In genomic region chr15:101132041-101132440, GRCm38 (mm10) we compare ENCODE assay signal across 17 mouse cellular contexts. TPM values are rescaled to one million over a fixed set of nuclear protein-coding genes. Genes with fewer than 3 reads are reported as not detected.
DNase-seq lines count a peak whose midpoint lies in the region; ATAC-seq lines count a peak whose summit lies in the region.
"Had no signal": no experiment of that assay in that cellular context is flagged by ENCODE, and none has a peak within 500 bp of the region (broad histone marks: within the 10 kb centered on the region; RNA-seq: fewer than 3 reads in every experiment).

No protein-coding gene starts in this region.

- no peak for DNase-seq in heart, adult 8-10 months (ENCODE audit: low spot score)
- no peak for DNase-seq in kidney, adult 8-10 months
- no peak for DNase-seq in limb, embryonic 10.5 days (ENCODE audit: low spot score)
- DNase-seq in right cerebral cortex, adult 18-20 months: no peak
- no peak for DNase-seq in Muller cell, postnatal 12 days (ENCODE audit: inconsistent ontology term)
- DNase-seq: cerebellum, adult 11 months; gastrocnemius, postnatal 25 days; kidney, postnatal 36 days; liver had no signal

- peaks cover 31% of the 10 kb centered on the region for H3K27me3 ChIP-seq in heart, embryonic 14.5 days (ENCODE audit: control insufficient read depth, insufficient read depth, low read length)
- peaks cover 35% of the 10 kb centered on the region for H3K27me3 ChIP-seq in kidney, embryonic 15.5 days
- peaks cover 56% of the 10 kb centered on the region for H3K27me3 ChIP-seq in limb, embryonic 10.5 days (ENCODE audit: low read depth, poor library complexity, severe bottlenecking)

- peaks cover 28% of the 10 kb centered on the region in 2 experiments for H3K4me1 ChIP-seq in heart, embryonic 14.5 days (ENCODE audit: control insufficient read depth in 2 of 2, insufficient read depth in 2 of 2, low read length in 2 of 2)
- H3K4me1 ChIP-seq in kidney, embryonic 15.5 days: peaks cover 83% of the 10 kb centered on the region
- H3K4me1 ChIP-seq in brown adipose tissue, adult 24 weeks (ENCODE audit: control insufficient read depth, insufficient read depth, insufficient read length, low read length): peaks cover 23% of the 10 kb centered on the region; the same call in 1 of the 2 replicates
- peaks cover 67% of the 10 kb centered on the region for H3K4me1 ChIP-seq in limb, embryonic 10.5 days

- no peaks in the 10 kb centered on the region for H3K36me3 ChIP-seq in heart, embryonic 14.5 days (ENCODE audit: control insufficient read depth, insufficient read depth, low read length)
- no peaks in the 10 kb centered on the region for H3K36me3 ChIP-seq in kidney, embryonic 15.5 days
- peaks cover under 1% of the 10 kb centered on the region; the same call in 1 of the 2 replicates for H3K36me3 ChIP-seq in limb, embryonic 10.5 days

- no peak overlapping the region for H3K27ac ChIP-seq in heart, embryonic 14.5 days (replicated peaks in 1 of 2; ENCODE audit: control insufficient read depth in 1 of 2, insufficient read depth in 1 of 2, low read depth in 2 of 2, low read length in 2 of 2)
- peak overlapping the region; percentile 76; the same call in 1 of the 2 replicates for H3K27ac ChIP-seq in kidney, embryonic 15.5 days
- peak overlapping the region; percentile 66 for H3K27ac ChIP-seq in brown adipose tissue, adult 24 weeks (replicated peaks; ENCODE audit: low read depth, low read length)
- H3K27ac ChIP-seq in limb, embryonic 10.5 days: peak overlapping the region; percentile 42; the same call in 1 of the 2 replicates

- H3K4me3 ChIP-seq in heart, embryonic 14.5 days (ENCODE audit: control insufficient read depth in 1 of 2, insufficient read depth in 1 of 2, low read depth in 1 of 2, low read length in 2 of 2): 0 out of 4 replicates have a peak overlapping the region, but pooled peaks of 1 of the 2 experiments have one; percentile 6
- H3K4me3 ChIP-seq in kidney, embryonic 15.5 days (replicated peaks): 0 out of 2 replicates have a peak overlapping the region, but pooled peaks have one; percentile 9
- H3K4me3 ChIP-seq in brown adipose tissue, adult 24 weeks (ENCODE audit: insufficient read depth, low read depth, low read length): peak overlapping the region; percentile 36
- no peak overlapping the region for H3K4me3 ChIP-seq in limb, embryonic 10.5 days

- 50% methylated on average over 6 of the region's 6 CpGs for WGBS in heart, embryonic 14.5 days
- WGBS in kidney, embryonic 15.5 days: 35% methylated on average over 6 of the region's 6 CpGs
- 81% methylated on average over 6 of the region's 6 CpGs for WGBS in limb, embryonic 10.5 days

- no peaks in the 10 kb centered on the region for H3K9me3 ChIP-seq in heart, embryonic 14.5 days (ENCODE audit: control insufficient read depth, low read length)
- no peaks in the 10 kb centered on the region for H3K9me3 ChIP-seq in kidney, embryonic 15.5 days (replicated peaks)
- no peaks in the 10 kb centered on the region for H3K9me3 ChIP-seq in limb, embryonic 10.5 days (replicated peaks)

- peak overlapping the region; percentile 42 for H3K4me2 ChIP-seq in heart, embryonic 14.5 days (ENCODE audit: low read length)
- peak overlapping the region; percentile 39 for H3K4me2 ChIP-seq in kidney, embryonic 15.5 days

- no peak for ATAC-seq in heart, embryonic 14.5 days (ENCODE audit: insufficient number of reproducible peaks, insufficient read depth, low FRiP score, low read depth)
- no peak for ATAC-seq in kidney, embryonic 15.5 days (replicated peaks; ENCODE audit: low FRiP score)
- ATAC-seq: activated CD4-positive, CD25-positive, alpha-beta regulatory T cell, adult 4 months; forebrain, embryonic 16.5 days had no signal

- H3K9ac ChIP-seq in heart, embryonic 14.5 days (ENCODE audit: low read length): 0 out of 2 replicates have a peak overlapping the region, but pooled peaks have one; percentile 11
- H3K9ac ChIP-seq in kidney, embryonic 15.5 days: no peak overlapping the region

RNA-seq across cellular contexts. Expression of gene Acvrl1, which starts 3.7 kb away (rescaled TPM):
- 5.8 and 8.1 TPM in 2 replicates for polyA plus RNA-seq in heart, embryonic 14.5 days (2014; fragmentation: Nextera tagmentation; extraction: Ambion mirVana)
- total RNA-seq in heart, adult 8-10 months (2022): 10 to 100 TPM; 19.8 to 30.3 (median 23.0) TPM
- 17.2 and 18.4 TPM in 2 replicates for polyA plus RNA-seq in kidney, embryonic 15.5 days (2015; fragmentation: Nextera tagmentation; extraction: Ambion mirVana)
- polyA plus RNA-seq in brown adipose tissue, adult 24 weeks (2012; ENCODE audit: insufficient read depth, insufficient read length, missing spikeins): 9.4 and 13.7 TPM in 2 replicates
- 7.2 and 8.3 TPM in 2 replicates for polyA plus RNA-seq in limb, embryonic 10.5 days (2016; fragmentation: Nextera tagmentation; extraction: Ambion mirVana)

RNA-seq across cellular contexts. Expression of gene Ankrd33, which starts 16.5 kb away (rescaled TPM):
- not detected in 2 replicates for polyA plus RNA-seq in heart, embryonic 14.5 days (2014; fragmentation: Nextera tagmentation; extraction: Ambion mirVana)
- total RNA-seq in heart, adult 8-10 months (2022): not detected
- not detected in 2 replicates for polyA plus RNA-seq in kidney, embryonic 15.5 days (2015; fragmentation: Nextera tagmentation; extraction: Ambion mirVana)
- not detected in 2 replicates for polyA plus RNA-seq in brown adipose tissue, adult 24 weeks (2012; ENCODE audit: insufficient read depth, insufficient read length, missing spikeins)
- polyA plus RNA-seq in limb, embryonic 10.5 days (2016; fragmentation: Nextera tagmentation; extraction: Ambion mirVana): not detected in 2 replicates
- total RNA-seq: common myeloid progenitor, adult 5-6 weeks; gastrocnemius, postnatal 25 days; megakaryocyte, adult 5-6 weeks had no signal
- polyA plus RNA-seq: activated CD4-positive, CD25-positive, alpha-beta regulatory T cell, adult 4 months; forebrain, embryonic 16.5 days; testis, adult 2 months had no signal

RNA-seq across cellular contexts. Expression of gene Acvr1b, which starts 41.8 kb away (rescaled TPM):
- 7.3 and 8.7 TPM in 2 replicates for polyA plus RNA-seq in heart, embryonic 14.5 days (2014; fragmentation: Nextera tagmentation; extraction: Ambion mirVana)
- total RNA-seq in heart, adult 8-10 months (2022): 10 to 100 TPM; 12.1 to 14.7 (median 13.9) TPM
- 6.2 and 6.4 TPM in 2 replicates for polyA plus RNA-seq in kidney, embryonic 15.5 days (2015; fragmentation: Nextera tagmentation; extraction: Ambion mirVana)
- 3.1 and 3.2 TPM in 2 replicates for polyA plus RNA-seq in brown adipose tissue, adult 24 weeks (2012; ENCODE audit: insufficient read depth, insufficient read length, missing spikeins)
- polyA plus RNA-seq in limb, embryonic 10.5 days (2016; fragmentation: Nextera tagmentation; extraction: Ambion mirVana): 5.0 and 5.7 TPM in 2 replicates

RNA-seq across cellular contexts. Expression of gene Fignl2, which starts 53.7 kb away (rescaled TPM):
- polyA plus RNA-seq in heart, embryonic 14.5 days (2014; fragmentation: Nextera tagmentation; extraction: Ambion mirVana): 0.20 and 0.26 TPM in 2 replicates
- total RNA-seq in heart, adult 8-10 months (2022): 1 to 10 TPM in 3 of 4 experiments, under 1 TPM in 1; 0.84 to 1.5 (median 1.2) TPM
- polyA plus RNA-seq in kidney, embryonic 15.5 days (2015; fragmentation: Nextera tagmentation; extraction: Ambion mirVana): 0.22 and 0.44 TPM in 2 replicates
- 2.9 and 3.0 TPM in 2 replicates for polyA plus RNA-seq in brown adipose tissue, adult 24 weeks (2012; ENCODE audit: insufficient read depth, insufficient read length, missing spikeins)
- polyA plus RNA-seq in limb, embryonic 10.5 days (2016; fragmentation: Nextera tagmentation; extraction: Ambion mirVana): 0.98 and 1.9 TPM in 2 replicates
- total RNA-seq: common myeloid progenitor, adult 5-6 weeks had no signal
- polyA plus RNA-seq: activated CD4-positive, CD25-positive, alpha-beta regulatory T cell, adult 4 months; forebrain, embryonic 16.5 days had no signal

Comparison
In these comparisons a context has a peak if more than half of its experiments do, and no peak if none do; other contexts are left out.
1. H3K27ac ChIP-seq: peak in kidney, embryonic 15.5 days (single experiment), brown adipose tissue, adult 24 weeks (single experiment) and limb, embryonic 10.5 days (single experiment); none in heart, embryonic 14.5 days (0 of 2).